Mouse (Mus musculus): Measurements from ENCODE around the gene Wbp11.

- TF ChIP-seq POLR2A (IDR thresholded peaks at IDR 0.05; ENCODE audit: low read depth, low read length) (peak; percentile 37), CTCF (conservative IDR thresholded peaks at IDR 0.05; ENCODE audit: insufficient read depth, insufficient read length, low read depth, low read length) (no peak)
These were observed 47.6 kb upstream of the Wbp11 start, which contains the start of gene Mgp for GRCm38 (mm10) chr6:136875670-136876069.

Data from kidney, adult 2 months (tissue).